Mouse (Mus musculus): ENCODE measurements around the gene Cyp4f16. TPM values are rescaled to one million over a fixed set of nuclear protein-coding genes. Genes with fewer than 3 reads are reported as not detected.
A peak's percentile ranks its signal among the peaks of the same experiment; 100 is the strongest.
"Not testable (repeated sequence)": the region's sequence is repeated elsewhere in the genome, so short reads cannot be mapped to it uniquely, and the experiment has no call there.

Cyp4f16 gene
- polyA plus RNA-seq, 1 experiment: 18.4 TPM

DNA sequence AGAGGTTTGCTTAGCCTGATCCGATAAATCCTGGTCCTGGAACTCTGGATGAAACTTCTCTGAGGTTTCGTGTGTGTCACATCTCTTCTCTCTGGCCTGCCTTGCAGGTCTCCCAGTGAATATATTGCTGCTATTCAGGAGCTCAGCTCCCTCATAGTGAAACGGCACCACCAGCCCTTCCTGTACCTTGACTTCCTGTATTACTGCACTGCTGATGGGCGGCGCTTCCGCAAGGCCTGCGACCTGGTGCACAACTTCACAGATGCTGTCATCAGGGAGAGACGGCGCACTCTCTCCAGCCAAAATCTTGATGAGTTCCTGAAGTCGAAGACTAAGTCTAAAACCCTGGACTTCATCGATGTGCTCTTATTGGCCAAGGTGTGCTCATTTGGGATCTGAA is 12.5 kb upstream of the Cyp4f16 start:
- whole genome bisulfite sequencing: 32% methylated on average over 11 of the region's 11 CpGs
- TF ChIP-seq CTCF (IDR thresholded peaks at IDR 0.05; ENCODE audit: borderline replicate concordance, control insufficient read depth, extremely low read depth, insufficient read depth, low read length, poor library complexity) (no peak), POLR2A (IDR thresholded peaks at IDR 0.05; ENCODE audit: control insufficient read depth, extremely low read depth, insufficient read depth, low read length, poor library complexity) (no peak)
- H3K4me3 ChIP-seq (ENCODE audit: control insufficient read depth, insufficient read depth, low read length): peak overlapping the region; percentile 66

DNA sequence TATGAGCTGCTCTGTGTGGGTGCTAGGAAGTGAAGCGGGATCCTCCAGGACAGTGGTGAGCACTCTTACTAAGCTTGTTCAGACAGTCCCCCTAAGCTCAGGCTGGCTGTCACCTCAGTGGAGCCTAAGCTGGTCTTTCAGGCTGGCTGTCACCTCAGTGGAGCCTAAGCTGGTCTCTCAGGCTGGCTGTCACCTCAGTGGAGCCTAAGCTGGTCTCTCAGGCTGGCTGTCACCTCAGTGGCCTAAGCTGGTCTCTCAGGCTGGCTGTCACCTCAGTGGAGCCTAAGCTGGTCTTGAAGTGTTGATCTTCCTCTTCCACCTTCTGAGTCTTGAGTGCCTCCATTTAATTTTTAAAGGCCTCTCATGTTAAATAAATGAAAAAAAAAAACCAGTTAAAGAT is 10.0 kb upstream of the Cyp4f16 start:
- H3K36me3 ChIP-seq (ENCODE audit: control insufficient read depth, insufficient read depth, low read length); H3K27ac ChIP-seq (ENCODE audit: control insufficient read depth, insufficient read depth, low read length); H3K27me3 ChIP-seq (ENCODE audit: control insufficient read depth, insufficient read depth, low read length); DNase-seq; H3K4me3 ChIP-seq (ENCODE audit: control insufficient read depth, insufficient read depth, low read length): not testable (repeated sequence)
- 97% methylated on average over 1 of the region's 1 CpGs for WGBS
- peaks cover 32% of the 10 kb centered on the region for H3K4me1 ChIP-seq (replicated peaks; ENCODE audit: control insufficient read depth, insufficient read depth, low read length)

More for the DNA sequence above, 12.5 kb upstream of the Cyp4f16 start:
- no peaks in the 10 kb centered on the region for H3K27me3 ChIP-seq (ENCODE audit: control insufficient read depth, insufficient read depth, low read length)
- H3K36me3 ChIP-seq (ENCODE audit: control insufficient read depth, insufficient read depth, low read length): no peaks in the 10 kb centered on the region
- H3K27ac ChIP-seq (ENCODE audit: control insufficient read depth, insufficient read depth, low read length): no peak overlapping the region
- no peak for DNase-seq
- H3K4me1 ChIP-seq (replicated peaks; ENCODE audit: control insufficient read depth, insufficient read depth, low read length): peaks cover 26% of the 10 kb centered on the region

DNA sequence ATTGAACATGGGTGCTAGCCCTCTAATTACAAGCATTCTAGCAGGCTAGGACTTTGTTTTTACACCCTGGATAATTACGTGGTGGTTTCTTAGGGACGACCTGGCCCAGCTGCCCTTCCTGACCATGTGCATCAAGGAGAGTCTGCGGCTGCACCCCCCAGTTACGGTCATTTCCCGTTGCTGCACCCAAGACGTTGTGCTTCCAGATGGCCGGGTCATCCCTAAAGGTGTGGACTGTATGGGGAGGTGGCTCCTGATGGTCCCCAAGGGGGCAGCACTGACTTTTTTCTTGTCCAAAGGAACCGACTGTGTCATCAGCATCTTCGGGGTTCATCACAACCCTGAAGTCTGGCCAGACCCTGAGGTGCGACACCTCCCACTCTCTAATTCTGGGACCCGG is 8.6 kb upstream of the Cyp4f16 start:
- Histone ChIP-seq H3K4me1 (replicated peaks; ENCODE audit: control insufficient read depth, insufficient read depth, low read length) (peaks cover 28% of the 10 kb centered on the region), H3K27ac (ENCODE audit: control insufficient read depth, insufficient read depth, low read length) (no peak overlapping the region), H3K4me3 (ENCODE audit: control insufficient read depth, insufficient read depth, low read length) (no peak overlapping the region), H3K36me3 (ENCODE audit: control insufficient read depth, insufficient read depth, low read length) (no peaks in the 10 kb centered on the region), H3K27me3 (ENCODE audit: control insufficient read depth, insufficient read depth, low read length) (no peaks in the 10 kb centered on the region)
- TF ChIP-seq CTCF (IDR thresholded peaks at IDR 0.05; ENCODE audit: borderline replicate concordance, control insufficient read depth, extremely low read depth, insufficient read depth, low read length, poor library complexity): no peak
- 91% methylated on average over 11 of the region's 11 CpGs for WGBS
- no peak for DNase-seq

DNA sequence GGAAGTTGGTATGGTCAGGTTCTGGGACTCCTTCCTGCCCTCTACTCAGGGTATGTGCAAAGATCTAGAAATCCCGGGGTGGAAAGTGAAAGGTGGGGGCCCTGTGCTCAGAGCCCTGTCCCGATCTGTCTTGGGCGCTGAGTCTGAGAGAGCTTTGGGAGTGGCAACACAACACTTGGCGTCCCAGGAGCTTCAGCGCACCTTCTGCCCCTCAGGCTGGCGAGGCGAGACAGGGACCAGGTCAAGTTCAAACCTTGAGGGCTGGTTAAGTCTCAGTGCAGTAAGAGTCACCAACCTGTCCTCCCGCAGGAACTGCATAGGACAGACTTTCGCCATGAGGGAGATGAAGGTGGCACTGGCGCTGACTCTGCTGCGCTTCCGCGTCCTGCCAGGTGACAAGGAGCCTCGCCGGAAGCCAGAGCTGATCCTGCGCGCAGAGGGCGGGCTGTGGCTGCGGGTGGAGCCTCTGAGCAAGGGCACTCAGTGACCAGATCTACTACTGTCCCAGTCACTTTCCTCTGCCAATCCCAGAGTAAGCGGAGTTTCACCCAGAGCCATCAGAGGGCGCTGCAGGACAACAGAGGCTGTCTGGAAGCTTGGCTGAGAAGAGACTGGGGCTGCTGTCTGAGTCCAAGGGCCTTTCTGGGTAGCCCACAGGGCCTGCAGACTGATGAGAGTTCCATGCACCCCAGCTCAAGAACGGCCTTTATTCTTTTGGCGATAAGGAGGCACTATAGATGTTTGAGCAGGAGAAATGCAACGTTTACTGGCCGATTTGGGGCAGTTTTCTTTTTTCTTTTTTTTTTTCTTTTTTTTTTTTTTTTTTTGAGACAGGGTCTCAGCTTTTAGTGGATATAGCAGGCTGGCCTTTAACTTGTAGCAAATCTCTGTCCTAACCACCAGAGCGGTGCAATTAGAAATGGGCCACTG is 7.7 kb upstream of the Cyp4f16 start:
- WGBS: 17% methylated on average over 26 of the region's 26 CpGs
- H3K4me1 ChIP-seq (replicated peaks; ENCODE audit: control insufficient read depth, insufficient read depth, low read length): peaks cover 23% of the 10 kb centered on the region
- peak overlapping the region; percentile 33 for H3K4me3 ChIP-seq (ENCODE audit: control insufficient read depth, insufficient read depth, low read length)
- no peaks in the 10 kb centered on the region for H3K36me3 ChIP-seq (ENCODE audit: control insufficient read depth, insufficient read depth, low read length)
- no peaks in the 10 kb centered on the region for H3K27me3 ChIP-seq (ENCODE audit: control insufficient read depth, insufficient read depth, low read length)
- TF ChIP-seq POLR2A (IDR thresholded peaks at IDR 0.05; ENCODE audit: control insufficient read depth, extremely low read depth, insufficient read depth, low read length, poor library complexity) (peak; percentile 47; the same call in 1 of the 2 replicates), CTCF (IDR thresholded peaks at IDR 0.05; ENCODE audit: borderline replicate concordance, control insufficient read depth, extremely low read depth, insufficient read depth, low read length, poor library complexity) (peak; percentile 78; the same call in 1 of the 2 replicates)
- H3K27ac ChIP-seq (ENCODE audit: control insufficient read depth, insufficient read depth, low read length): peak overlapping the region; percentile 0; the same call in 1 of the 2 replicates
- DNase-seq: peak; percentile 91

DNA sequence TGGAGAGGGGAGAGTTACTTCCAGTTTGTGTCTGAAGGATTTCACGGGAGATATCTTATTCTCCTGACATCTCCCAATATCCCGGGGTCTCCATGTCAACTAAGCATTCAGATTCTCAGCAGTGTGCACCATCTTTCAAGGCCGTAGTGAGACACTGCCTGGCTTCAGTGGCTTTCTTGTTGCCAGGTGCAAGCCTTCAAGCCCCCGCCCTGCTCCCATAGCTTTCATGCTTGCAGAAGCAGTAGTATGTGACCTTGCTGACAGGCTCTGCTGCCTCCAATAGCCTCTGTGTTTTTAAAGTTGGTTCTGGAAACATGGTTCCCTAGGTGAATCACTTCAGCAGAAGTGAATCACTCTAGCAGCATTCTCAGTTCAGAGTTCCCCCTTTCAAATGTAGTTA is 4.0 kb upstream of the Cyp4f16 start:
- H3K27me3 ChIP-seq (ENCODE audit: control insufficient read depth, insufficient read depth, low read length); H3K4me3 ChIP-seq (ENCODE audit: control insufficient read depth, insufficient read depth, low read length); H3K36me3 ChIP-seq (ENCODE audit: control insufficient read depth, insufficient read depth, low read length): not testable (repeated sequence)
- Histone ChIP-seq H3K27ac (ENCODE audit: control insufficient read depth, insufficient read depth, low read length) (peak overlapping the region; percentile 75), H3K4me1 (replicated peaks; ENCODE audit: control insufficient read depth, insufficient read depth, low read length) (peaks cover 44% of the 10 kb centered on the region)
- 55% methylated on average over 4 of the region's 4 CpGs for WGBS
- DNase-seq: peak; percentile 62

DNA sequence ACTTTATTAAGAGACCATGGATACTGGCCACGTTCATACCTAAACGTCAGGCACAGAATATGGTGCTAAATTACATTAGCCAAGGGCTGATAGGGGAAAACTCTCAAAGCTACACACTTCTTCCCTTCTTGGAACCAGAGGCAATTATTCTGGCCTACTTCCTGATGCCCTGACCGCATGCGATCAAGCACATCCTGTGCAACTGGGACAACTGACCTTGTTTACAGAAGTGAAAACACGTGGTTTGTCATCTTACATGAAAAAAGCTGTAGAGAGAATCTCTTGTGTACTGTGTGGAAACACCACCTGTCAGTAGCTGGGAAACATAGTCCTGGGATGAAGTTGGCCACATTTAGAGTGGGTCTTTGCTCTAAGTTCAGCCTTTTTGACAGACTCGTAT is 2.3 kb upstream of the Cyp4f16 start:
- no peaks in the 10 kb centered on the region for H3K36me3 ChIP-seq (ENCODE audit: control insufficient read depth, insufficient read depth, low read length)
- no peak for DNase-seq
- WGBS: 50% methylated on average over 6 of the region's 6 CpGs
- TF ChIP-seq CTCF (IDR thresholded peaks at IDR 0.05; ENCODE audit: borderline replicate concordance, control insufficient read depth, extremely low read depth, insufficient read depth, low read length, poor library complexity): no peak
- TF ChIP-seq POLR2A (IDR thresholded peaks at IDR 0.05; ENCODE audit: control insufficient read depth, extremely low read depth, insufficient read depth, low read length, poor library complexity): no peak
- H3K27ac ChIP-seq (ENCODE audit: control insufficient read depth, insufficient read depth, low read length): peak overlapping the region; percentile 72
- no peaks in the 10 kb centered on the region for H3K27me3 ChIP-seq (ENCODE audit: control insufficient read depth, insufficient read depth, low read length)
- no peak overlapping the region for H3K4me3 ChIP-seq (ENCODE audit: control insufficient read depth, insufficient read depth, low read length)
- H3K4me1 ChIP-seq (replicated peaks; ENCODE audit: control insufficient read depth, insufficient read depth, low read length): peaks cover 35% of the 10 kb centered on the region

DNA sequence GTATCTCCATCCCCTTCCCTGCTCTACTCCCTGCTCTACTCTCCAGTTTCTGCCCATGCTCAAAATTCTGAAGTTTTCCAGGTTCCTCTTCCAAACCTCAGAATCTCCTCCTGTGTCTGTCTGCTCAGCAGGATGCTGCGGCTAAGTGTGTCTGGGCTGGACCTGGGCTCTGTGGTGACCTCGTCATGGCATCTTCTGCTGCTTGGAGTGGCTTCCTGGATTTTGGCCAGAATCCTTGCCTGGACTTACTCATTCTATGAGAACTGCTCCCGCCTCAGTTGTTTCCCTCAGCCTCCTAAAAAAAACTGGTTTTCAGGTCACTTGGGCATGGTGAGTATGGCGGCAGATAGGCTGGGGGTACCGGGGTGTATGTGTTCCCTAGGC is 501 bp downstream of the Cyp4f16 start:
- no peak for TF ChIP-seq CTCF (IDR thresholded peaks at IDR 0.05; ENCODE audit: borderline replicate concordance, control insufficient read depth, extremely low read depth, insufficient read depth, low read length, poor library complexity)
- no peak for TF ChIP-seq POLR2A (IDR thresholded peaks at IDR 0.05; ENCODE audit: control insufficient read depth, extremely low read depth, insufficient read depth, low read length, poor library complexity)
- Histone ChIP-seq H3K4me3 (ENCODE audit: control insufficient read depth, insufficient read depth, low read length) (peak overlapping the region; percentile 37), H3K27me3 (ENCODE audit: control insufficient read depth, insufficient read depth, low read length) (no peaks in the 10 kb centered on the region), H3K27ac (ENCODE audit: control insufficient read depth, insufficient read depth, low read length) (no peak overlapping the region; the same call in 1 of the 2 replicates), H3K36me3 (ENCODE audit: control insufficient read depth, insufficient read depth, low read length) (no peaks in the 10 kb centered on the region), H3K4me1 (replicated peaks; ENCODE audit: control insufficient read depth, insufficient read depth, low read length) (peaks cover 26% of the 10 kb centered on the region)
- 70% methylated on average over 5 of the region's 5 CpGs for WGBS
- DNase-seq: no peak

DNA sequence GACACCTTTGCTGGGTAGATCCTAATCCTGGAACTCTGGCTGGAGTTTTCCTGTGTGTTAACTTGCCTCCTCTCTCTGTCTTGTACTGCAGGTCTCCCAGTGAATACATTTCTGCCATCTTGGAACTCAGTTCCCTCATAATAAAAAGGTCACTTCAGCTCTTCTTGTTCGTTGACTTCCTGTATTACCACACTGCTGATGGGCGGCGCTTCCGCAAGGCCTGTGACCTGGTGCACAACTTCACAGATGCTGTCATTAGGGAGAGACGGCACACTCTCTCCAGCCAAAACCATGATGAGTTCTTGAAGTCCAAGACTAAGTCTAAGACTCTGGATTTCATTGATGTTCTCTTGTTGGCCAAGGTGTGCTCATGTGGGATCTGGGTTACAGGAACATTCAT is 8.4 kb downstream of the Cyp4f16 start:
- not testable (repeated sequence) for H3K4me1 ChIP-seq (replicated peaks; ENCODE audit: control insufficient read depth, insufficient read depth, low read length); H3K36me3 ChIP-seq (ENCODE audit: control insufficient read depth, insufficient read depth, low read length); H3K27me3 ChIP-seq (ENCODE audit: control insufficient read depth, insufficient read depth, low read length); DNase-seq; H3K27ac ChIP-seq (ENCODE audit: control insufficient read depth, insufficient read depth, low read length); H3K4me3 ChIP-seq (ENCODE audit: control insufficient read depth, insufficient read depth, low read length)
- 93% methylated on average over 5 of the region's 5 CpGs for WGBS

DNA sequence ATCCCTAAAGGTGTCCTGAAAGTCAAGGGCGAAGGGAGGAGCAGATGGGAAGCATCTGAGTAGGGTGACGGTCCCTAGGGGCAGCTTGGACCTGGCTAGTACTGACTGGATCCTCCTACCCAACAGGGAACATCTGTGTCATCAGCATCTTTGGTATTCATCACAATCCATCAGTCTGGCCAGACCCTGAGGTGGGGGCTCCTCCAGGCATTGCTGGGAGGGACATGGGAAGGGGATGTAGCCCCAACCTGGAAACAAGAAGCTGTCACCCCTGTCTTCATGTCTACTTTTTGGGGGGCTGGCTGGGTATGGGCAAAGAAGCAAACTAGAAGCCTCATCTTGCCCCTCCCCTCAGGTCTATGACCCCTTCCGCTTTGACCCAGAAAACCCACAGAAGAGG is 14.0 kb downstream of the Cyp4f16 start:
- peak overlapping the region; percentile 23; the same call in 1 of the 2 replicates for H3K4me3 ChIP-seq (ENCODE audit: control insufficient read depth, insufficient read depth, low read length)
- not testable (repeated sequence) for H3K36me3 ChIP-seq (ENCODE audit: control insufficient read depth, insufficient read depth, low read length); H3K27me3 ChIP-seq (ENCODE audit: control insufficient read depth, insufficient read depth, low read length); H3K27ac ChIP-seq (ENCODE audit: control insufficient read depth, insufficient read depth, low read length); DNase-seq; H3K4me1 ChIP-seq (replicated peaks; ENCODE audit: control insufficient read depth, insufficient read depth, low read length)
- WGBS: 91% methylated on average over 3 of the region's 3 CpGs
